Mouse (Mus musculus) kidney, adult 2 months (tissue): ENCODE measurements around the gene Dtnbp1.

Source experiments
- CTCF ChIP-seq: fragments of 200-500 bp; conservative IDR thresholded peaks from 2 replicates; pipeline ENCODE4 v1.5.1; 2011; ENCODE audit warnings: low read depth, mild to moderate bottlenecking, control low read depth, low read length, moderate library complexity, mixed read lengths; ENCODE audit not compliant: insufficient read depth, insufficient read length
- POLR2A ChIP-seq: fragments of 200-500 bp; IDR thresholded peaks from one replicate; pipeline ENCODE4 v1.6.1; 2011; ENCODE audit warnings: low read depth, low read length, control low read depth

DNA sequence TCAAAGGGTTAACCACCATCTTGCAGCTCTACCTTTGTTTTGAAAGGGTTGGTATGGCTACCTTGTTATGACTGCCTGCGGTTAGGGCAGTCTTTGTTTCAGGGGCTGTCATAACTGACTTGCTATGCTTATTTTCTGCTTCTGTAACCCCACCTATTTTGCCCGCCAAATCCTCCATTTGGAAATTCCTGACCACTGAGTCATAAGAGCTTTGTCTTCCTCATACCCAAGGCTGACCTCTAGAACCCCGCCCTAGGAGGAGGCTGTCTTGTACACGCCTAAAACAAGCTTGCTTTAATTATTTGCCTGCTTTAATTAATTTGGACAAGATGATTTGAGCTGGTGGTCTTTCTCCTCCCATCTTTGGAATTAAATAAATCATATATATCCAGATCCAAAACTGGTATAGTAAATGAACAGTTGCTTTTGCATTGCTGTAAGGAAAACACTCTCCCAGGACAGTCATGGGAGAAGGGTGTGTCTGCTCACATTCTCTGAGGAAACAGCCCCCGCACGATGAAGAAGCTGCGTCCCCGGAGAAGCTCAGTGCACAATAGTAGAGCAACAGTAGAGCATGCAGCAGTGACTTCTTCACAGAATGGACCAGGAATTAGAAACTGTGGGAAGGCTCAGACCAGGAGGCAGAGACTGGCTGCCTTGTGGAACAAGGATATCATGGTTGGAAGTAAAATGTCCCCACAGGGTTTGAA, 62.5 kb downstream of the Dtnbp1 start:
- TF ChIP-seq CTCF (no peak), POLR2A (no peak)
